Mouse (Mus musculus) stomach, embryonic 15.5 days (tissue): ENCODE data around the gene Gm49361. TPM values are rescaled to one million over a fixed set of nuclear protein-coding genes. Genes with fewer than 3 reads are reported as not detected.
"Not testable (repeated sequence)": the region's sequence is repeated elsewhere in the genome, so short reads cannot be mapped to it uniquely, and the experiment has no call there.

Experiments used
- ATAC-seq: fragments of 200-750 bp; cut with Nextera tagmentation; 2 replicates; pipeline ENCODE4 v1.8.0; 2017; ENCODE audit warnings: low read depth, moderate number of reproducible peaks, moderate TSS enrichment; ENCODE audit not compliant: insufficient read depth, low FRiP score
- H3K27ac ChIP-seq: fragments of 300-500 bp; sonication (generic); 2 replicates; pipeline ENCODE4 v1.5.1; 2015; ENCODE audit warnings: mild to moderate bottlenecking, inconsistent platforms
- H3K27me3 ChIP-seq: fragments of 300-500 bp; sonication (generic); replicated peaks from 2 replicates; pipeline ENCODE4 v1.6.1; 2015; ENCODE audit warnings: inconsistent platforms
- H3K36me3 ChIP-seq: fragments of 300-500 bp; sonication (generic); 2 replicates; pipeline ENCODE4 v1.6.1; 2015; ENCODE audit warnings: inconsistent platforms
- H3K4me1 ChIP-seq: fragments of 300-500 bp; sonication (generic); 2 replicates; pipeline ENCODE4 v1.6.1; 2015; ENCODE audit warnings: inconsistent platforms
- H3K4me2 ChIP-seq: fragments of 300-500 bp; sonication (generic); 2 replicates; pipeline ENCODE4 v1.6.1; 2015; ENCODE audit warnings: mild to moderate bottlenecking, inconsistent platforms
- H3K4me3 ChIP-seq: fragments of 300-500 bp; sonication (generic); replicated peaks from 2 replicates; pipeline ENCODE4 v1.5.1; 2015; ENCODE audit warnings: inconsistent platforms
- H3K9ac ChIP-seq: fragments of 300-500 bp; sonication (generic); 2 replicates; pipeline ENCODE4 v1.6.1; 2015; ENCODE audit warnings: inconsistent platforms
- H3K9me3 ChIP-seq: fragments of 300-500 bp; sonication (generic); 2 replicates; pipeline ENCODE4 v1.6.1; 2016; ENCODE audit warnings: inconsistent platforms
- WGBS: fragments of 180-500 bp; shearing (Covaris S2); methylation state at CpG from one replicate; pipeline ENCODE4 v1.1.7; 2015; 5-methylcytosine and 5-hydroxymethylcytosine counted together
- polyA plus RNA-seq: library from polyadenylated mRNA; unstranded; fragments of >200 nt; fragmentation: Nextera tagmentation; extraction: Ambion mirVana; gene quantifications from 2 replicates; pipeline ENCODE4 v1.2.1, GENCODE M21; 2015

Gm49361 gene
- polyA plus RNA-seq, 1 experiment from 2014 or later: not detected

DNA sequence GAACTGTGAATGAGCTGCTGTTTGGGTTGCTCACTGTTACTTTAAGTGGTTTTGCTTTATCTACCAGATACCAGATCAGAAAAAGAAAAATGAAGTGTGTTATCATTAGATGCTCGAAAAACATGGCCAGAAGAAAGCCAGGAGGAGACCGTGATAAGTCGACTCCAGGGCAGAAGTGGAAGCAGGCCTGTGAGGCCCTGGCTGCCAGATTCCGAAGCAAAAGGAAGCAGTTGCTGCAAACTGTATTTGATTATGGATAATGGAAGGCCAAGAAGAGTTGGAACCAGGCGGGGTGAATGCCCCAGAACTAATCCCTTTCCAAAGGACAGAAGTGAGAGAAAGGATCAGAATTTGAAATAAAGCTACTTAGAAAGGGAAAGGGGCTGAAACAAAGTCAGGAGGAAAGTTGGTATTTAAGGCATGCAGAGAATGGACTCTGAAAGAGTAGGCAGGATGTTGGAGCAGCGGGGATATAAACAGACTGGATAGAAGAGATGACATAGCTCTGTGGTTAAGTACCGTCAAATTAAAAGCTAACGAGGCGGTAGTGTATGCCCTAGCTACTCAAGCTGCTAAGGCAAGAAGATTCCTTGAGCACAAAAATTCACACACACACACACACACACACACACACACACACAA, 7.6 kb upstream of the Gm49361 start:
- no peak overlapping the region for H3K4me3 ChIP-seq
- ATAC-seq: 0 out of 2 replicates have a peak, but pooled peaks have one; percentile 36
- WGBS: 12% methylated on average over 9 of the region's 9 CpGs
- H3K27ac ChIP-seq: peak overlapping the region; percentile 65
- H3K9ac ChIP-seq: no peak overlapping the region
- no peak overlapping the region for H3K4me2 ChIP-seq
- no peaks in the 10 kb centered on the region for H3K9me3 ChIP-seq
- no peaks in the 10 kb centered on the region for H3K36me3 ChIP-seq
- H3K4me1 ChIP-seq: no peaks in the 10 kb centered on the region
- H3K27me3 ChIP-seq: no peaks in the 10 kb centered on the region

- not testable (repeated sequence) for H3K4me3 ChIP-seq, H3K9me3 ChIP-seq, H3K4me1 ChIP-seq, H3K9ac ChIP-seq, H3K4me2 ChIP-seq, H3K27me3 ChIP-seq, H3K36me3 ChIP-seq, ATAC-seq, H3K27ac ChIP-seq
These were observed 5.1 kb upstream of the Gm49361 start for GRCm38 (mm10) chr14:57751006-57751405.

GRCm38 (mm10) chr14:57749501-57749900, 3.6 kb upstream of the Gm49361 start:
- H3K9me3 ChIP-seq: no peaks in the 10 kb centered on the region
- no peaks in the 10 kb centered on the region for H3K4me1 ChIP-seq
- H3K9ac ChIP-seq: no peak overlapping the region
- H3K4me2 ChIP-seq: no peak overlapping the region
- no peak for ATAC-seq
- H3K27me3 ChIP-seq: no peaks in the 10 kb centered on the region
- H3K36me3 ChIP-seq: no peaks in the 10 kb centered on the region
- H3K27ac ChIP-seq: no peak overlapping the region
- no peak overlapping the region for H3K4me3 ChIP-seq
- 65% methylated on average over 2 of the region's 2 CpGs for WGBS

GRCm38 (mm10) chr14:57745291-57745969, 473 bp downstream of the Gm49361 start:
- Histone ChIP-seq H3K4me3 (peak overlapping the region; percentile 85), H3K27me3 (no peaks in the 10 kb centered on the region), H3K36me3 (no peaks in the 10 kb centered on the region), H3K4me2 (peak overlapping the region; percentile 80), H3K27ac (peak overlapping the region; percentile 90), H3K9me3 (no peaks in the 10 kb centered on the region), H3K9ac (peak overlapping the region; percentile 78), H3K4me1 (peaks cover 4% of the 10 kb centered on the region; the same call in 1 of the 2 replicates)
- WGBS: under 1% methylated on average over 94 of the region's 103 CpGs
- ATAC-seq: peak; percentile 56

DNA sequence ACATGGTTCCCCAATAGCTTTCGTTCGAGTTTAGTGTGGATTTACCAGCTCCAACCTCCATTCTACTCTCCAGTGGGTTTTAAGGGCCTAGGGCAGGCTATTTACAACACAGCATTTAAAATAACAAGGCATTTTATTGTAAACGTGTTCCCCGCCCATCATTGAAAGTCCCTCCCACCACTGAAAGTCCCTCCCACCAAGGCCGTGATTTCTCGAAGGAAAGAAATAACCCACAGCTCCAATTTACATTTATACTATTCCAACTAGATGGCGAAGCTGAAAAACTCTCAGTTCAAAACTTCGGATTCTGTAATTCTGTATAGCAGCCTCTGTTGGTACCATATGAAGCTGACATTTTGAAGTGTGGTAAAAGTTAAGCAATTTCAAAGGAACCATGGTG, 1.4 kb downstream of the Gm49361 start:
- Histone ChIP-seq H3K4me3 (peak overlapping the region; percentile 85), H3K27me3 (no peaks in the 10 kb centered on the region), H3K4me1 (peaks cover 4% of the 10 kb centered on the region; the same call in 1 of the 2 replicates), H3K36me3 (no peaks in the 10 kb centered on the region), H3K9me3 (no peaks in the 10 kb centered on the region), H3K9ac (no peak overlapping the region), H3K27ac (no peak overlapping the region), H3K4me2 (peak overlapping the region; percentile 80)
- 2% methylated on average over 8 of the region's 8 CpGs for WGBS
- ATAC-seq: no peak

DNA sequence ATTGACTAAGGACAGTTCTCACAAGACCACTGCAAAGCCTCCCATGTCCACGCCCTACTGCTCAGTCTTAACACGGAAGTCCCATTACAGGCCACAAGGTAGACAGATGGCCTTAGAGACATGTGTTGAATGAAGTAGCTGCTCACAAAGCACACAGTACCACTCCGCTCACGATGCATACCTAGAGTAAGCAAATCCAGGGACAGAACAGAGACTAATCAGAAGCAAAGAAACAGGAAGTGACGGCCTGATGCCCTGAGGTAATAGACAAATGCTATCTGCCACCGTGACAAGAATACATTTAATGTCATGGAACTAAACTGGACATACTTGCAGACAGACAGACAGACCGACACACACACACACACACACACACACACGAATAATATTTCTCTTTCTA, 5.3 kb downstream of the Gm49361 start:
- H3K27me3 ChIP-seq: no peaks in the 10 kb centered on the region
- H3K36me3 ChIP-seq: no peaks in the 10 kb centered on the region
- H3K9ac ChIP-seq: no peak overlapping the region
- H3K4me3 ChIP-seq: no peak overlapping the region
- H3K4me1 ChIP-seq: peaks cover 19% of the 10 kb centered on the region
- H3K4me2 ChIP-seq: no peak overlapping the region
- H3K9me3 ChIP-seq: no peaks in the 10 kb centered on the region
- WGBS: 74% methylated on average over 8 of the region's 8 CpGs
- H3K27ac ChIP-seq: no peak overlapping the region
- no peak for ATAC-seq

DNA sequence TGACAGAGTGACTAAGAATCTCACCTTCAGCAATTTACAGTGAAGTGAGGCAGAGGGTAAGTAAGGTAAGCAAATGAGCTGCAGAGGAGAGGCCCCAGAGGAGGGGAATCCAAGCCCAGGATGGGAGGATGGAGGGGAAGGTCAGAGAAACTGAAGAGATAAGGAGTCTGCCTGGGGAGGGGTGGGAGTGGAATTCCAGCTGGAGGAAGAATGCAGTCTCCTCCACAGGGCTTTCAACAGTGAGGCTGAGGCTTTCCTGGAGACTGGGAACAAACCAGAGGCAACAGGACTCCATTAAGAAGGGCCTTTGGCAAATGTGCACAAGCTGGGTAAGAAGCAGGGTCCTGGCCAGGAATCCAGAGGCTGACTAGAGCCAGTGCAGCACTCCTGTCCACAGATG, 8.8 kb downstream of the Gm49361 start:
- ATAC-seq: no peak
- Histone ChIP-seq H3K36me3 (0 out of 2 replicates have a peak, but pooled peaks cover 4% of the 10 kb centered on the region), H3K27me3 (no peaks in the 10 kb centered on the region), H3K9ac (no peak overlapping the region), H3K4me1 (peaks cover 24% of the 10 kb centered on the region), H3K27ac (no peak overlapping the region), H3K4me2 (no peak overlapping the region), H3K9me3 (no peaks in the 10 kb centered on the region), H3K4me3 (no peak overlapping the region)

DNA sequence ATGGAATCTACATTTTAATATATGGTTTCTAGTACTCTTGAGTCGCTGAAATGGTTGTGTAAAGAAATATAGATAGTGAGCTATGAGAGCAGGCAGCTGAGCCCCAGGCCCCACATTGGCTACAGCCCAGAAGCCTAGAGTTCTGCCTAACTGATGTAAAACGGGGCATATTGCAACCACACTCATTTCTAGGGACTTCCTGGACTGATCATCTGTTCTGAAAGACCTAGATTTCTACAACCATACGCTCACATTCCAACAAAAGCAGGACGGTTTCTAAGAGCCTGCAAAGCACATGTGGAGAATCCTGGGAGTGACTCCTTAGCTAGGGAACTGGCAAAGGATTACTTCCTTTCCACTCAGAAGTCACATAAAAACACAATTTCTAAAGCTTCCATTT, 9.8 kb downstream of the Gm49361 start:
- WGBS: 40% methylated on average over 4 of the region's 4 CpGs
- no peaks in the 10 kb centered on the region for H3K27me3 ChIP-seq
- no peak for ATAC-seq
- no peak overlapping the region for H3K4me3 ChIP-seq
- H3K9ac ChIP-seq: no peak overlapping the region
- H3K4me2 ChIP-seq: no peak overlapping the region
- H3K27ac ChIP-seq: no peak overlapping the region
- peaks cover 24% of the 10 kb centered on the region for H3K4me1 ChIP-seq
- peaks cover 7% of the 10 kb centered on the region; the same call in 1 of the 2 replicates for H3K36me3 ChIP-seq
- no peaks in the 10 kb centered on the region for H3K9me3 ChIP-seq

DNA sequence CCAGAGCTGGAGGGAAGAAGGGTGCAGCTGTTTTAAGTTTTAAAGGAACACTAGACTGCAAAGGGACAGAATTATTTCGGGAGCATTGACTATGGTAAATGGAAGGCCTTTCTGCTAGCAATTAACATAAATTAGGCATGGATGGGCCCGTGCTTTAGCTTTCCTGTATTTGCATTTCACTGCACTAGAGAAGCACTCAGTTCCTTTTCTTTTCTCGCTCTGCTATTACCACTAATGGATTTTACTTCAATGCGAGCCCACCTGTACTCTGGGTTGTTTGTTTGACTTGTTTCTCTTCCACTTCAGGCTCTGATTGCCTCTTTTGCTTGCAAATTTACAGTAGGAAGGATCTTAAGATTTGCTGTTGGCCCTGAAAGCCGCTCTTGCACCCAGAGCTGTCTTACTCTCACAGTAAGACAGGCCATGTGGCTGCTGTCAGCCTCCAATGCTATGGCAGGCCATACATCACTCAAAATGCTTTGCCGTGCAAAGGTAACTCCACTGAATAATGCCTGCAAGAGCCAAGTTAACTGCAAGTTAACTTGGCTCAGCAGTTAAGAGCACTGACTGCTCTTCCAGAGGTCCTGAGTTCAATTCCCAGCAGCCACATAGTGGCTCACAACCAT, 13.1 kb downstream of the Gm49361 start:
- no peaks in the 10 kb centered on the region for H3K9me3 ChIP-seq
- no peak overlapping the region for H3K9ac ChIP-seq
- peaks cover 7% of the 10 kb centered on the region; the same call in 1 of the 2 replicates for H3K36me3 ChIP-seq
- H3K27me3 ChIP-seq: no peaks in the 10 kb centered on the region
- 53% methylated on average over 6 of the region's 6 CpGs for WGBS
- no peak overlapping the region for H3K4me3 ChIP-seq
- no peak for ATAC-seq
- H3K4me1 ChIP-seq: peaks cover 41% of the 10 kb centered on the region
- no peak overlapping the region for H3K27ac ChIP-seq
- H3K4me2 ChIP-seq: no peak overlapping the region

DNA sequence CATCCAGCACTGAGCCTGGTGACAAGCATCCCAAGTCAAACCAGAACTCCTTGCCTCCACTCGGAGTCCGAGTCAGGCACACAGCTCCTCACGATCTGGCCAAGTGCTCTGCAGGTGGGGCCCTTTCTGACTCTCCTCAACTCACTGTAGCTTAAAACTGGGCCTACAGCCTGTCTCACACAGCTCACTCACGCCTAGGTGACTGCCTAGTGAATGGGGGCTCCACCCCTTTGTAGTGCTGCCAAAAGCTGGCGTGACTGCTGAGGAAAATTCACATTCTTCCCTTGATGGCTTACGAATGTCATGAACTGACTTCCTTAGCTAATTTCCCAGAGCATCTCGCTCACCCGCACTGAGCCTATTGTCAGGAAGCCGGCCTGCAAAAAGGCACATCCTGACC, 15.4 kb downstream of the Gm49361 start:
- H3K27ac ChIP-seq: peak overlapping the region; percentile 80
- peaks cover 27% of the 10 kb centered on the region for H3K4me1 ChIP-seq
- peak overlapping the region; percentile 9; the same call in 1 of the 2 replicates for H3K4me2 ChIP-seq
- H3K27me3 ChIP-seq: no peaks in the 10 kb centered on the region
- peaks cover 12% of the 10 kb centered on the region; the same call in 1 of the 2 replicates for H3K36me3 ChIP-seq
- H3K4me3 ChIP-seq: no peak overlapping the region
- ATAC-seq: 0 out of 2 replicates have a peak, but pooled peaks have one; percentile 37
- H3K9ac ChIP-seq: no peak overlapping the region
- 39% methylated on average over 9 of the region's 9 CpGs for WGBS
- no peaks in the 10 kb centered on the region for H3K9me3 ChIP-seq

GRCm38 (mm10) chr14:57729975-57730499, 15.9 kb downstream of the Gm49361 start:
- Histone ChIP-seq H3K27me3 (no peaks in the 10 kb centered on the region), H3K36me3 (peaks cover 12% of the 10 kb centered on the region; the same call in 1 of the 2 replicates), H3K4me3 (no peak overlapping the region), H3K9ac (no peak overlapping the region), H3K4me2 (peak overlapping the region; percentile 9; the same call in 1 of the 2 replicates), H3K27ac (peak overlapping the region; percentile 80), H3K4me1 (peaks cover 27% of the 10 kb centered on the region), H3K9me3 (no peaks in the 10 kb centered on the region)
- peak; percentile 80 for ATAC-seq
- WGBS: 37% methylated on average over 5 of the region's 5 CpGs

- H3K4me2 ChIP-seq: no peak overlapping the region
- peaks cover 27% of the 10 kb centered on the region for H3K4me1 ChIP-seq
- no peak overlapping the region for H3K4me3 ChIP-seq
- H3K27me3 ChIP-seq: no peaks in the 10 kb centered on the region
- H3K9me3 ChIP-seq: no peaks in the 10 kb centered on the region
- 74% methylated on average over 8 of the region's 8 CpGs for whole genome bisulfite sequencing
- no peak for ATAC-seq
- peak overlapping the region; percentile 80 for H3K27ac ChIP-seq
- peaks cover 12% of the 10 kb centered on the region; the same call in 1 of the 2 replicates for H3K36me3 ChIP-seq
- no peak overlapping the region for H3K9ac ChIP-seq
These were observed 16.5 kb downstream of the Gm49361 start for GRCm38 (mm10) chr14:57729364-57729763.
